Mouse (Mus musculus): ENCODE results near the gene Tacc3.

- TF ChIP-seq CTCF (IDR thresholded peaks at IDR 0.05; ENCODE audit: borderline replicate concordance, insufficient read depth, low read depth, low read length) (no peak), POLR2A (IDR thresholded peaks at IDR 0.05; ENCODE audit: borderline replicate concordance, insufficient read depth, low read length) (no peak)
These were observed 54.6 kb downstream of the Tacc3 start for GRCm38 (mm10) chr5:33712550-33712949.
